Mouse (Mus musculus) kidney, adult 11 months (tissue): ENCODE results near the gene Krtap15.

Experiments
- DNase-seq: peaks from one replicate; pipeline ENCODE4 v3.0.0; 2022

Krtap15 gene

DNA sequence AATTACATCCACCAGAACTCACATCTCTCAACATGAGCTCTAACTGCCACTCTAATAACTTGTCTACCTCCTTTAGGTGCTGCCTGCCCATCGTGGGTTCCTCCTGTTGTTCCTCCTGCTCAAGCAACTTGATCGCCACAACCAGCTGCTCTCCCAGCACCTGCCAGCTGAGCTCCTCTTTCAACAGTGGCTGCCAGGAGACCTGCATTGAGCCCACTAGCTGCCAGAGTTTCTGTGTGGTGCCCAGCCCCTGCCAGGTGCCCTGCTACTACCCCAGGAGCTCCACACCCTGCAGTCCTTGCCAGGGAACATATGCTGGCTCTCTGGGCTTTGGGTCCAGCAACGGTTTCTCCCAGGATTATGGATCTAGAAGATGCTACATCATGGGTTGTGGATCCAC, at the start of gene Krtap15:
Krtap15 (plus strand) TSS at position 150 of the 400 bp plus-strand sequence.
- no peak for DNase-seq

DNA sequence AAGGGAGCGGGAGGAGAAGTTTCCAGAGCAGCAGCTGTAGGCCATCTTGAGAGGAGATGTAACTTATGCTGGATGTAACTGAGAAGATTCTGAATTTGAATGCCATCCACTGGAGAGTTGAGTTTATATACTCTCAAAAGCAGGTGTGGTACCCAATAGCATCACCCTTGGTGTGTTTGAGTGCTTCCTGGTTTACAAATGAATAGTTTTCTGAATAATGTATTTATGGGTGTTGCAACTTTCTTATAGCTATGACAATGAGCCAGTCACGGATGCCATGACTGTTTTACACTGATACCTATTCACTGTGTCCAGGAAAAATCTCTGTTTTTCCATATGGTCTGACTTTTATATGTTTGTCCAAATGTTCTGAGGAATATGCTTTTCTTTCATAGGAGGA, 45.9 kb upstream of the Krtap15 start, which contains the start of gene 2310057N15Rik:
2310057N15Rik (minus strand) TSS at position 101 of the 400 bp plus-strand sequence.
- DNase-seq, result no peak

DNA sequence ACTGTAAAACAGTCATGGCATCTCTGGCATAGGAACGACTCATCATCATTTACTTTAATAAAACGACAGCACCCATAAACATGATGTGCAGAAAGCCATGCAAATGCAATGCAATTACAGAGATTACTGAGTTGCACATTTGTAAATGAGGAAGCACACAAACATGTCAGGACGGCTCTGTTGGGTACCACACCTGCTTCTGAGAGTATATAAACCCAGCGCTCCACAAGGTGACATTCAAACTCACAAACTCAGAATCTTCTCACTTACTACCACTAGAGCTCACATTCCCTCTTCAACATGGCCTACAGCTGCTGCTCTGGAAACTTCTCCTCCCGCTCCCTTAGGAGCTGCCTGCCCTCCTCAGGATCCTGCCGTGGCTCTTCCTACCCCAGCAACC, 42.4 kb upstream of the Krtap15 start, which contains the start of gene Gm5965:
Gm5965 (plus strand) TSS at position 301 of the 400 bp plus-strand sequence.
- DNase-seq, result no peak

DNA sequence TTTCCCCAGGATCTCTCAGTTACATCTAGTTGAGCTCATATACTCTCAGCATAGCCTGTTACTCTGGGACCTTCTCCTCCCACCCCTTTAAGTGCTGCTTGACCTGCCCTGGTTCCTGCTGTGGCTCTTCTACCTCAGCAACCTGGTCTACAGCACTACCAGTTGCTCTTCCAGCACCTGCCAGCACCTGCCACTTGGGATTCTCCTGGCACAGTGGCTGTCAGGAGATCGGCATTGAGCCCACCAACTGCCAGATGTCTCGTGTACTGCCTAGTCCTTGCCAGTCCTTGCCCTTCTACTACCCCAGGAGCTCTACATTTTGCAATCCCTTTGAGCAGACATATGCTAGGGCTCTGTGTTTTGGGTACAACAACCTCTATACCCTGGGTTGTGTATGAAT, 33.2 kb upstream of the Krtap15 start:
- DNase-seq, result no peak

DNA sequence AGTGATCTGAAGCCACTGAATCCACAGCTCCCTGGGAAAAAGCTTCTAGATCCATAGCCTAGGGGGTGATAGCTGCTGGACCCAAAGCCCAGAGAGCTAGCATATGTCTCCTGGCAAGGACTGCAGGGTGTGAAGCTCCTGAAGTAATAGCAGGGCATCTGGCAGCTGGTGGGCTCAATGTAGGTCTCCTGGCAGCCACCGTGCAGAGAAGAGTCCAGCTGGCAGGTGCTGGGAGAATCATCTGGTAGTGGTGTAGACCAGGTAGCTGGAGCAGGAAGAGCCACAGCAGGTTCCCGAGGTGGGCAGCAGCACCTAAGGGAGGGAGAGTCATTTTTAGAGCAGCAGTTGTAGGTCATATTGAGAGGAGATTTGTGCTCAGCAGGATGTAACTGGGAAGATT, 8.2 kb upstream of the Krtap15 start, which contains the start of gene Gm20741:
Gm20741 (minus strand) TSS at position 394 of the 400 bp plus-strand sequence.
- DNase-seq, result no peak

DNA sequence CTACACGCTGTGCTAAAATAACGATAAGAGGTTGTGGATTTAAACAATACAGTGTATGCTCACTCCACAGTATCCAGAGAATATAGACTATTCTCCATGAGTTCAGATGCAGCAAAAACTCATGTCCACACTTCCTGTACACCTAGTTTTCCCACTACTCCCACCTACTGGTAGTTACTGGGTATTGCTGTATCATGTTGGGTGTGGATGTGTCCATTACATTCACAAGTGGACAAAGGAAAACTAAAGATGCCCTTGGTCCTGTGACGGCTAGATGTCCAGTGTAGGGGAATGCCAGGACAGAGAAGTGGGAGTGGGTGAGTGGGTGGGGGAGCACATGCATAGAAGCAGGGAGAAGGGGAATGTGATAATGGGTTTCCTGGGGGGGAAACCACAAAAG, 3.7 kb downstream of the Krtap15 start:
- no peak for DNase-seq

DNA sequence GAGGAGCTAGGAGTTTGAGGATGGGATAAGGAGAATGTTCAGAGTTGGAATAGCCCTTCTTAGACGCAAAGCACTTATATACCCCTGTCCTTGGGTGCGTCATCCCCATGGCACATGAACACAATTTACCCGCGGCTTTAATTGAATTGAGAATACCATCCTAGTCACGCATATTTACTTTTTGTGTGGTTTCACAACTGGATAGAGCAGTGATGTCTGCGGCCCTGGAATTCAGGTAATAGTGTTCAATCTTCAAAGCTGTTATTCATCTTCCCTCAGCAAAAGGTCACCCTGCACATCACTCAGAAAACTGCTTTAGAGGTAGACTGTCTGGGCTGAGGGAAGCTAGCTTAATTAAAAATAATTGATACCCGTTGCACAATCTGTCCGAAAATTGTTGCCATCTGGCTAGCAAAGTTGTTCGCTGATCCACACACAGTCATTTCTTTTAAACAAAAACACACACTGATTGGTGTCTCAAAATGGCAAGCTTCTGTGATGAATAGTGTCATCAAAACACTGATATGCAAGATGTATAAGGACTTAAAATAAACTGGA, 6.2 kb downstream of the Krtap15 start, which contains the start of gene Krtap14:
Krtap14 (minus strand) TSS at position 51 of the 558 bp plus-strand sequence.
- no peak for DNase-seq

DNA sequence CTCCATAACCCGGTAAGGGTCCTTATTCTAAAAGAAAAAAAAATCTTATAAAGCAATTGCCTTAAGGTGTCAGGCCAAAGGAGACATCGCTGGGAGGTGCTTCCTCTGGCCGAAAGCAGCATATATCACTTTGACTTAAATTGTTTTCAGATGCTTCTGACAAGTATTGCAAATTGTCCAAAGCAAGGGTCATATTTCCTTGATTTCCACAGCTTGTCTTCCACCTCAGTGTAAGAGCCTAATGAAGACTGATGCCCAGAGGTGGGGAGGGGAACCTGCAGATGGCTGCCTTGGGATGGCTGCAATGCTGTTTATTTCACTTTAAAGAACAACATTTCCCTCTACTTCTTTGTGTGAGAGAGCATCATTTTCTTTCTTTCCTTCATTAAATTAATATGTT, 7.0 kb downstream of the Krtap15 start:
- no peak for DNase-seq

DNA sequence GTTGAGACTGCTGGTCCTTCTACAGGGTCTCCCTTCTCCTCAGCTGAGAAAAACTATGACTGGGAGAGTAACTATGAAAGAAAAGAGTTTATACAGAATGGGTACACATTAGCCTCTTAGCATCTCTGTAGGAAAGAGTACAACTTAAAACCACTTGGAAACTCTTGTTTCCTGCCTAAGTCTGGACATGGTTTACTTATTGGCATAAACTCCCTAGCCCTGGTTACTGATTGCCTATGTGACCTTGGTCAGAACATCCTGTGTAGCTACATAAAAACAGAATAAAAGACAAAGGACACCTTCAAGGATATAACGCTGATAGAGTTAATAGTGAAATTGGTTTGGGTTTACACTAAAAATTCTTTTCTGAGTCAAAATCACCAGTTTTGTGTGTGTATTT, 27.3 kb downstream of the Krtap15 start:
- DNase-seq, result no peak

DNA sequence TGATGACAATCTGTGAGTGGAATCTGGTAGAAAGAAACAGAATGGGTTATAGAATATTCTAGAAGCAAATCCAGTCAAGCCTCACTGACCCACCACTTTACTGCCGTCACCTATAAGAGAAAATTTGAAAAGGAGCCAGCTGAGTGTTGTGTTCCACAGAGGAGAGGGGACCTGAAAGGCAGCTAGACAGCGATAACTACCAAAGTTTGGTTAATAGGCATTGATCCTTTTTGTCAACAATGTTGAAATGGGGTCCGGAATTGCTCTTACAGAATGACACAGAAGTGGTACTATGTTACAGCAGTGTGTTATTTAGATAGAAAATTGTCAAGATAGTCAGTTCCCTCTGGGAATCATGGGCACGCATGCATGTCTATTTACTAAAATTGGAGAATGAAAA, 28.5 kb downstream of the Krtap15 start:
- no peak for DNase-seq

DNA sequence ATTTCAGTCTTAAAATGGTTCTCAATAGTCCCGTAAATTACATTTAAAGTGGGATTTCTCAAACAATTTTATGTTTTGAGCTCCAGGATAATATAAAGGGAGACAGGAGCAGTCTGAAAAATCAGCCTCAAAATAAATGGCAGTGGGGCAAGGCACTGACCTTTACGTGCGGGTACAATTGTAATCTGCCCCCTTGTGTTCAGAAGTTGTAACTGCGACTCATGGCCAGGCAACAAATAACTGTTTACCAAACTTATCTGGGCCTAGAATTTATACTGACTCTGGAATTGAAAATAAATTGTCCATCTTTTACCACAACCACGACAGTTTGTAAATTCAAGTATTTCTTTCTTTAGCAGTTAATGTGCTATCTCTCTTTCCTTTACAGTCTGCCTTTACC, 31.4 kb downstream of the Krtap15 start:
- no peak for DNase-seq

DNA sequence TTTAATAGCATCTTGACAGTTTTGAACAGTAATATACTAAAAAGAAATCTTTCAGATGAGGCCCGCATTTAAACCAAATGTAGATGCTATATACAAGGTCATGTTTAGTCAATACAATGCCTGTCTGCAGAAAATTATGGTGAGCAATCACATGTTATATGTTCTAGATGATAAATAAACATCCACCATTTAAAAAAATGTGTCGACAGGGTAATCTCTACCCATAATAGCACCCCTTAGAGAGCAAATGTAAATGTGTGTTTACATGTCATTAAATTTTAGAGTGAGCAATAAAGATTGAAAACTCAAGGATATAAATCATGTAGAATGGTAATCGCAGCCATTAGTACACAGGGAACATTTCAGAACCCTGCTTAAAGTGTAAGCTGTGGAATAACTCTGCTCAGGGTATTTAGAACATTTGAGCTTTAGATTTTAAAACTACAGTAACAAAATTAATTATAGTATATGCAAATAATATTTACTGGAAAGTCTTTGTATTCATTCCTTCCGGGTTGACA, 44.9 kb downstream of the Krtap15 start:
- no peak for DNase-seq

DNA sequence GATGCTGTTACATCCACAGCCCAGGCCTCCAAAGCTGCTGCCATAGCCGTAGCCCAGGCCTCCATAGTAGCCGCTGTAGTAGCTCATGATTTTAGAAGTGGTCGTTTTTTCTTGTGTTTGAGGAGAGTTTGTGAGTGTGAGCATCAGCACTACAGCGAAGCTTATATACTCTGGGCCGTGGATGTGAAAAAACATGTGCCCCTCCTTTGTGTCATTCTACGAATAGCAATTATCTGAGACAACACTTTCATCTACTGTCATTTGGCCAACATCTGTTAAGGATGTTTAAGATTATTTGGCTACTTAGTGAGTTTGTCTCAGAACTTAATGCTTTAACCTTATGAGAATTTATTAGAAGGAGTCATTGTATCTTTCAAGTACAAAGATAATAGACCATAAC, 49.3 kb downstream of the Krtap15 start, which contains the start of gene Krtap19-1:
Krtap19-1 (minus strand) TSS at position 101 of the 400 bp plus-strand sequence.
- no peak for DNase-seq

DNA sequence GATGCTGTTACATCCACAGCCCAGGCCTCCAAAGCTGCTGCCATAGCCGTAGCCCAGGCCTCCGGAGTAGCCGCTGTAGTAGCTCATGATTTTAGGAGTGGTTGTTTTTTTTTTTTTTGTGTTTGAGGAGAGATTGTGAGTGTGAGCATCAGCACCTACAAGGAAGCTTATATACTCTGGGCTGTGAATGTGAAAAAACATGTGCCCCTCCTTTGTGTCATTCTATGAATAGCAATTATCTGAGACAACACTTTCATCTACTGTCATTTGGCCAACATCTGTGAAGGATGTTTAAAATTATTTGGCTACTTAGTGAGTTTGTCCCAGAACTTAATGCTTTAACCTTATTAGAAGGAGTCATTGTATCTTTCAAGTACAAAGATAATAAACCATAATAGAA, 54.2 kb downstream of the Krtap15 start, which contains the start of gene Krtap19-2:
Krtap19-2 (minus strand) TSS at position 101 of the 400 bp plus-strand sequence.
- DNase-seq, result no peak

DNA sequence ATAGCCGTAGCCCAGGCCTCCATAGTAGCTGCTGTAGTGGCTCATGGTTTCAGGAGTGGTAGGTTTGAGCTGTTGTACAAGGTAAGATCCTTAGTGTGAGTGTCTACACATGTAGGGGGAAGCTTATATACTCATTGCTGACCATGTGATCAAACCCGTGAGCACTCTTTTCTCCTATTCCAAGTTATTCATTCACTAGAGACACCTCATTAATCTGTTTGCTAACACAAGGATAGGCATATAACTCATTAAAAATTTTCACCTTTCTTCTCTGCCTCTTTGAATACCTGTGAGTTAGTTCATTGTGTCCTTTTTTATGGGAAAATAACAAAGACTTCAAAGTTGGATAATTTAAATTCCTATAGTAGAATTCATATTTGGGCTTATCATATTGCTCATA, 57.9 kb downstream of the Krtap15 start, which contains the start of gene Krtap19-3:
Krtap19-3 (minus strand) TSS at position 101 of the 400 bp plus-strand sequence.
- no peak for DNase-seq
